Mouse (Mus musculus) embryonic fibroblast, embryonic 13.5 days (primary cell): ENCODE measurements around the gene Samt1.
"Not testable (repeated sequence)": the region's sequence is repeated elsewhere in the genome, so short reads cannot be mapped to it uniquely, and the experiment has no call there.

Experiments
- CTCF ChIP-seq: IDR thresholded peaks from 2 replicates; pipeline ENCODE4 v1.5.1; 2011; ENCODE audit warnings: mild to moderate bottlenecking, control low read depth, low read length, moderate library complexity, borderline replicate concordance; ENCODE audit not compliant: insufficient read depth
- POLR2A ChIP-seq: IDR thresholded peaks from 2 replicates; pipeline ENCODE4 v1.6.1; 2011; ENCODE audit warnings: low read depth, mild to moderate bottlenecking, control low read depth, low read length, moderate library complexity

GRCm38 (mm10) chrX:153976914-153977313 lies 35.5 kb downstream of the Samt1 start:
- not testable (repeated sequence) for TF ChIP-seq CTCF, POLR2A
